Mouse (Mus musculus) stomach, postnatal 0 days (tissue): ENCODE results near the gene Tbrg4. TPM values are rescaled to one million over a fixed set of nuclear protein-coding genes. Genes with fewer than 3 reads are reported as not detected.

ENCODE experiments used
- ATAC-seq: fragments of 200-750 bp; cut with Nextera tagmentation; 2 replicates; pipeline ENCODE4 v1.8.0; 2017; ENCODE audit not compliant: low FRiP score, low TSS enrichment
- DNase-seq: peaks from one replicate; pipeline ENCODE4 v3.0.0-alpha.2; 2016; ENCODE audit warnings: low spot score
- H3K27ac ChIP-seq: fragments of 300-500 bp; sonication (generic); replicated peaks from 2 replicates; pipeline ENCODE4 v1.5.1; 2014; ENCODE audit warnings: mild to moderate bottlenecking, control low read depth
- H3K27me3 ChIP-seq: fragments of 300-500 bp; sonication (generic); 2 replicates; pipeline ENCODE4 v1.6.1; 2014; ENCODE audit warnings: low read length; ENCODE audit not compliant: control insufficient read depth, insufficient read depth
- H3K36me3 ChIP-seq: fragments of 300-500 bp; sonication (generic); 2 replicates; pipeline ENCODE4 v1.6.1; 2014; ENCODE audit warnings: low read length, mixed read lengths; ENCODE audit not compliant: control insufficient read depth, insufficient read depth
- H3K4me1 ChIP-seq: fragments of 300-500 bp; sonication (generic); replicated peaks from 2 replicates; pipeline ENCODE4 v1.6.1; 2014; ENCODE audit warnings: antibody characterized with exemption; ENCODE audit not compliant: control insufficient read depth, insufficient read depth
- H3K4me2 ChIP-seq: fragments of 300-500 bp; sonication (generic); replicated peaks from 2 replicates; pipeline ENCODE4 v1.6.1; 2014; ENCODE audit warnings: low read depth, mild to moderate bottlenecking, control low read depth, moderate library complexity
- H3K4me3 ChIP-seq: fragments of 300-500 bp; sonication (generic); 2 replicates; pipeline ENCODE4 v1.5.1; 2014; ENCODE audit warnings: low read depth, low read length, control low read depth
- H3K9ac ChIP-seq: fragments of 300-500 bp; sonication (generic); 2 replicates; pipeline ENCODE4 v1.6.1; 2014; ENCODE audit warnings: mild to moderate bottlenecking, low read length, control low read depth, mixed read lengths
- H3K9me3 ChIP-seq: fragments of 300-500 bp; sonication (generic); 2 replicates; pipeline ENCODE4 v1.6.1; 2016; ENCODE audit warnings: low read length; ENCODE audit not compliant: control insufficient read depth
- CTCF ChIP-seq: IDR thresholded peaks from 2 replicates; pipeline ENCODE4 v1.5.1; 2016; ENCODE audit warnings: antibody characterized with exemption, low read depth, mild to moderate bottlenecking, moderate library complexity
- EP300 ChIP-seq: optimal IDR thresholded peaks from 2 replicates; pipeline ENCODE3; 2016; ENCODE audit warnings: antibody characterized with exemption
- WGBS: fragments of 180-500 bp; shearing (Covaris S2); extraction: QIAGEN DNeasy Blood & Tissue Kit; methylation state at CpG from one replicate; pipeline ENCODE4 v1.1.7; 2014; 5-methylcytosine and 5-hydroxymethylcytosine counted together
- polyA plus RNA-seq: library from polyadenylated mRNA; unstranded; fragments of >200 nt; fragmentation: Nextera tagmentation; extraction: Ambion mirVana; gene quantifications from 2 replicates; pipeline ENCODE4 v1.2.1, GENCODE M21; 2015

Tbrg4 gene
- polyA plus RNA-seq, 1 experiment from 2014 or later, result 29.3 TPM

GRCm38 (mm10) chr11:6647831-6648724 is 22.2 kb upstream of the Tbrg4 start:
- Histone ChIP-seq H3K4me2 (no peak overlapping the region), H3K27ac (no peak overlapping the region), H3K9ac (no peak overlapping the region), H3K36me3 (no peaks in the 10 kb centered on the region), H3K4me3 (no peak overlapping the region), H3K4me1 (no peaks in the 10 kb centered on the region), H3K27me3 (no peaks in the 10 kb centered on the region), H3K9me3 (no peaks in the 10 kb centered on the region)
- TF ChIP-seq CTCF (peak; percentile 51), EP300 (no peak)
- ATAC-seq, result no peak
- no peak for DNase-seq
- WGBS, result 59% methylated on average over 9 of the region's 9 CpGs

DNA sequence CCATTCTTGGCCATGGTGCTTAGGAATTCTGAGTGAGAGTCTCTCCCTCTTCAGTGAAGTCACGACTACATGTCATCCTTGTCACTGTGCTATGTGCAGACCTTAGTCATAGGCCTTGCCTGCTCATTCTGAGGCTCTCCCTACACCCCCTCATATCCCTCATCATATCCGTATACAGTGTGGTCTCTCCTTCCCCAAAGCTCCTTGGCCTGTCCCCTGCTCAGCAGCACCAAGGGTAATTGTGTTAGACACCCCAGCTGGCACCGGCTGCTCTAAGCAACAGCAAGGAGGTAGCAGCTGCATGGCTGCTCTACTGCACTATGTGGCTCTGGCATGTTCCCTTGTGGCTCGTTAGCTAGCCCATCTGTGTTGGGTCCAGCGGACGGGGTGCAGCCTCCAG is 18.7 kb upstream of the Tbrg4 start:
- no peaks in the 10 kb centered on the region for H3K4me1 ChIP-seq
- 69% methylated on average over 6 of the region's 6 CpGs for WGBS
- no peak overlapping the region for H3K27ac ChIP-seq
- no peaks in the 10 kb centered on the region for H3K9me3 ChIP-seq
- no peak for TF ChIP-seq EP300
- TF ChIP-seq CTCF, result no peak
- no peaks in the 10 kb centered on the region for H3K27me3 ChIP-seq
- no peak overlapping the region for H3K4me2 ChIP-seq
- H3K36me3 ChIP-seq, result no peaks in the 10 kb centered on the region
- H3K9ac ChIP-seq, result no peak overlapping the region
- no peak overlapping the region for H3K4me3 ChIP-seq
- ATAC-seq (no peak), DNase-seq (no peak)

DNA sequence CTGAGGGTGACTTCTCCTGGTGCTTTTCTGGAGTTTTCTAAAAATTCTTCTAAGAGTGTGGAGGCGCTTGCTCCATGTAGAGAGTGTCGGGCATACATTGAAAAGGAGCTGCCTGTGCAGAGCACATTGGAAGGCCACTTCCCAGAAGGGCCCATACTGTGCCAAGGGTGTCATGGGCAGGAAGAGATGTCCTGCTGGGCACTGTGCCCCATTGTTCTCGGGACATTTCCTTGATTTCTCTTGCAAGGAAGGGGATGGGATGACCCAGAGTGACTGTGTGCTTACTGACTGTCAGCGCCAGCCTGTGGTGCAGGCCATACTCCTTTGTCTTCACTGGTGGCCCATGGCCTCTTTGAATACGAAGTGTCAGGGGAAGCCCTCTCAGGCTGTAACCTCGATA is 13.2 kb upstream of the Tbrg4 start:
- TF ChIP-seq CTCF (no peak), EP300 (no peak)
- no peak overlapping the region for H3K27ac ChIP-seq
- no peaks in the 10 kb centered on the region for H3K36me3 ChIP-seq
- H3K4me3 ChIP-seq, result no peak overlapping the region
- no peak overlapping the region for H3K9ac ChIP-seq
- 77% methylated on average over 6 of the region's 6 CpGs for WGBS
- no peak overlapping the region for H3K4me2 ChIP-seq
- H3K27me3 ChIP-seq, result no peaks in the 10 kb centered on the region
- H3K9me3 ChIP-seq, result no peaks in the 10 kb centered on the region
- ATAC-seq (no peak), DNase-seq (no peak)
- H3K4me1 ChIP-seq, result no peaks in the 10 kb centered on the region

- WGBS, result 78% methylated on average over 4 of the region's 4 CpGs
- Histone ChIP-seq H3K9ac (no peak within 1 kb of the TSS), H3K4me1 (no peaks in the 10 kb centered on the region), H3K4me3 (no peak within 1 kb of the TSS), H3K27ac (no peak within 1 kb of the TSS), H3K4me2 (no peak within 1 kb of the TSS), H3K9me3 (no peaks in the 10 kb centered on the region), H3K36me3 (no peaks in the 10 kb centered on the region), H3K27me3 (no peaks in the 10 kb centered on the region)
- DNase-seq, result no peak
- ATAC-seq, result no peak
- TF ChIP-seq CTCF (no peak), EP300 (no peak)
Observed at GRCm38 (mm10) chr11:6638537-6638936, 12.7 kb upstream of the Tbrg4 start, which contains the start of gene Wap. Gene Wap, minus strand, starts transcription at chr11:6638637.

GRCm38 (mm10) chr11:6636150-6636549 is 10.3 kb upstream of the Tbrg4 start:
- no peaks in the 10 kb centered on the region for H3K36me3 ChIP-seq
- H3K4me3 ChIP-seq, result no peak overlapping the region
- no peak overlapping the region for H3K4me2 ChIP-seq
- DNase-seq, result no peak
- TF ChIP-seq CTCF (peak; percentile 27; the same call in 1 of the 2 replicates), EP300 (no peak)
- H3K27me3 ChIP-seq, result no peaks in the 10 kb centered on the region
- no peak for ATAC-seq
- 65% methylated on average over 8 of the region's 8 CpGs for WGBS
- H3K4me1 ChIP-seq, result no peaks in the 10 kb centered on the region
- no peaks in the 10 kb centered on the region for H3K9me3 ChIP-seq
- no peak overlapping the region for H3K27ac ChIP-seq
- no peak overlapping the region for H3K9ac ChIP-seq

- Histone ChIP-seq H3K4me3 (no peak overlapping the region), H3K36me3 (no peaks in the 10 kb centered on the region), H3K27me3 (no peaks in the 10 kb centered on the region), H3K4me1 (peaks cover 7% of the 10 kb centered on the region), H3K9ac (no peak overlapping the region), H3K4me2 (no peak overlapping the region), H3K27ac (no peak overlapping the region), H3K9me3 (no peaks in the 10 kb centered on the region)
- no peak for DNase-seq
- no peak for ATAC-seq
- TF ChIP-seq CTCF (peak; percentile 67), EP300 (no peak)
Observed at GRCm38 (mm10) chr11:6629655-6630054, 3.8 kb upstream of the Tbrg4 start.
